Mouse (Mus musculus): ENCODE data around the gene Vps37b. TPM values are rescaled to one million over a fixed set of nuclear protein-coding genes. Genes with fewer than 3 reads are reported as not detected.

Gene Vps37b
- total RNA-seq, 1 experiment from 2014 or later: 85.1 TPM

DNA sequence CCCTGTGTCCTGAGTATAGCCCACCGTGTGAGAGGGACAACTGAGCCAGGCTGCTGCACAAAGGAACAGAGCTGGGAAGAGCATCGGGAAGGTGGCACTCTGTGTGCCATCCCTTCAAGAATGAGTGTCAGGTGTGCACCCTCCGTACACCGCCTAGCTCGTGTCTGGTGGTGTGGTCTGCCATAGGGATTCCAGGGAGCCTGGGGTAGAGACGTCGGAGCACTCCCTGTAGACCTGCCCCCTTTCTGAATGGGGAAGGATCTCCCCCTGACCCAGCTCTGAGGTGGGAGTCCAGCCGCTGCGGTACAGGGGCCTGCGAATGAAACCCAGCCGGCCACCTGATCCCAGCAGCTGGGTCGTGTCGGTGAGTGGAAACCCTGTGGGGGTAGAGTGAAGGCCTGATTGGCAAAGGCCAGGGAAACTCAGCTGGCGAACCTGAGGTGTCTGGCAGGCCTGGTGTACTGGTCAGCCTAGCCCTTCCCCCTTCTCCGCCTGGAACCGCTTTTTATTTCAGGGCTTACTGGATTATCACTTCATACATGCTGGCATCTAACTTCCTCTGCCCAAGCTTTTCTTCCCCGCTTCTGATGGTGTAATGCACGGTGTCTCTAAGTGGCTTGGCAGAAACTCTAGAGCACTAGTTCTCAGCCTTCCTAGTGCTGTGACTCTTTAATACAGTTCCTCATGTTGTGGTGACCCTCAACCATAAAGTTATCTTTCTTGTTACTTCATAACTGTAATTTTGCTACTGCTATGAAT, 52.7 kb downstream of the Vps37b start:
- peak; percentile 35 for DNase-seq

GRCm38 (mm10) chr5:123978131-123978530, 53.9 kb downstream of the Vps37b start:
- no peak for DNase-seq

GRCm38 (mm10) chr5:123977231-123977630, 54.8 kb downstream of the Vps37b start:
- DNase-seq: no peak

DNA sequence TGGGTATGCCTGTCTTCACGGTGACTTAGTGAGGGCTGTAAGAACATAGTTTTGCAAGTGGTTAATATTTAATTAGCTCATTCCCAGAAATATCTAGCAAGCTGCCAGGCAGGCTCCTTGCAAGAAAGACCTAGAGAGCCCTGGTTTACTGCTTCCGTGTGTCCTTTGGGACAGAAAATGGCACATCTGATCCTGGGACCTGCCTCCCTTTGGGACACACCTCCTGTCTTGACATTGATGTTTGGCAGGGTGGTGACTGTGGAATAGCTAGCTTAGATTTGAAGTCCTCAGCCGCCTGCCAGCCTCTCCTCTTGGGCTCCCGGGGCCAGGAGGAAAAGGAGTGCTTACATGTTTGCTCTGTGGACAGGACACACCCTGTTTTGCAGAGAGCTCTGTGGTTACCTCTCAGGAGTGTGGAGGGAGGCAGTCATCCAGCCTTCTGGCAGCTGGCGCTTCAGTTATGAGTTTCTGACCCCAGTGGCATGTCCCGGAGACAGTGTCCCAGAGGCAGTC, 56.3 kb downstream of the Vps37b start:
- DNase-seq: no peak

- DNase-seq: no peak
These were observed 57.4 kb downstream of the Vps37b start for GRCm38 (mm10) chr5:123974616-123975111.

DNA sequence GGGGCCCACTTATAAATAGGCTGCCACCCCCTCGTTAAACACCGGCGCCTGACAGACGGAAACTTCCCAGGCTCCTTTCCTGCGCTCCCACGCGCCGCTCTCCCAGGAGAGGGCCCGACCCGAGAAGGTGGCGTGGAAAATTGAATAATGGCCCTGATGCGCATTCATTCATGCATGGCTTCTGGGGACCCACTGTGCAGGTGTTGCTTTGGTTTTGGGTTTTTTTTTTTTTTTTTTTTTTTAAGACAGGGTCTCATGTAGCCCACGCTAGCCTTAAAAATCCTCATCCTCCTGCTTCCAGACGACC, 57.9 kb downstream of the Vps37b start:
- peak; percentile 34 for DNase-seq

- DNase-seq: peak; percentile 89
These were observed 58.5 kb downstream of the Vps37b start, which contains the start of gene Hip1r for GRCm38 (mm10) chr5:123973299-123974178. Gene Hip1r (plus strand): TSS chr5:123973628.

- no peak for DNase-seq
These were observed 59.6 kb downstream of the Vps37b start for GRCm38 (mm10) chr5:123972453-123972852.

DNA sequence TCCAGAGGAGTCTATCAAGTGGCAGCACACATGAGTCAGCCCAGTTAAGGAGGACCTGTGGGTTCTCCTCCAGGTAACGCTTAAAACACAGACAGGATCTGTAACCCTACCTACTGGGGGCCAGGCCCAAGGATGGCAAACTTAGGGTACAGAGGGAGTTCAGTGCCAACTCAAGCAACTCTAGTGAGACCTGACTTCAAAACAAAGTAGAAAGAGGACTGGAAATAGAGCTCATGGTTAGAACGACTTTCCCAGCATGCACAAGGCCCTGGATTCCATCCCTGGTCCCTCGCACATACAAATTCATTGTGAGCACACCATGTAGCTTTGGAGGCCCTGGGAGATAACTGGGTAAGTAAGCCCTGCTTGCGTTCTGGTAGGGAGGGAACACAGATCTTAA, 61.5 kb downstream of the Vps37b start:
- no peak for DNase-seq

DNA sequence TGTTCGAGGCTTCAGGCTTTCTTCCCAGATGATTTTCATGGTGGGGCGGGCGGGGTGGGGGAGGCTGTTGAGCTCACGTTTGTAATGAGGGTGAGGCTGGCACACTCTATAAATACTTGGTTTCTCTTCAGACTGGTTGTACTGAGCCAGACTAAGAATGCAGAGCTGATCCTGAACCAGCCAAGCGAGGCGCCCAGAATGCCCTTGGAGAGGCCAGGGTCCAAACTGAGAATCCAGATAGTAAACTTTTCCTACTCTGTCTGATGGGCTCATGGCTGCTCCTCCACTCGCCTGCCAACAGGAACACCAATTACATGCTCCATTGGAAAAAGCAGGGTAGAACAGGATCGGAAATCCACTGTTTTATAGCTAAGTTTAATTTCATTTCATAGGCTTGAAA, 62.9 kb downstream of the Vps37b start:
- no peak for DNase-seq

DNA sequence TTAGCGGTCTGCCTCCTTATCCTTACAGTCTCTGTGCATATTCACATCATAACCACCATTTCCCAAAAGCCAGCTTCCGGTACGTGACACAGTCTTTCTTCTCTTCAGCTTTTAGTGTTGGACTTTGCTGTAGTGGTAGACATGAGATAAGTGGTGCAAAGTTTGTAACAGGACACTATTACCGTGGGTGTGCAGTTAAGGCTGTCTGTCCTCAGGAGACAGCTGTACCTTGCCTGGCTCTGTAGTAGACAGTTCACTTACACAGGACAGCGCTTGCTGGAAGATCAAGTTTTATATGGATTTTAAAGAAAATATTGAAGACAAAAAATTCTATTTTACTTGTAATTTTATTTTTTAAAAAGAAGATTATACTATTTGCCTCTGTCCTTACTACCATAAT, 63.6 kb downstream of the Vps37b start:
- DNase-seq: no peak

DNA sequence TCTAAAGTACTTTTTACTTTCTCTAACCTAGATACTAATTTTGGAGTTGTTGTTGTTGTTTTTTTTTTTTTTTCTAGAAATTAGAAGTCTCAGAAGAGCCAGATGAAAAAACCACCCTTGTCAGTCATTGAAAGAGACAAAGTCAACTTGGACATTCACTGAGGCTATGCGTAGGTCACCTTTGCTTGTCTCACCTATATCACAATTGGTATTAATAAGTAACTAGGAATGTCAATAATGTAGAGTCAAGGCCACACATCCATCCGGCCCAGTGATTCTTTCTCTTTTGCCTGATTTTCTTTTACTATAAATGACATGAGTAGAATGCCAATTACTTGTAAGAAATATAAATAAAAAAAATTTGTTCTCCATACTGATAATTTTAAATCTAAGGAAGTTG, 65.3 kb downstream of the Vps37b start:
- DNase-seq: no peak

- no peak for DNase-seq
These were observed 67.9 kb downstream of the Vps37b start for GRCm38 (mm10) chr5:123964208-123964607.

GRCm38 (mm10) chr5:123961046-123961445, 71.0 kb downstream of the Vps37b start:
- no peak for DNase-seq

DNA sequence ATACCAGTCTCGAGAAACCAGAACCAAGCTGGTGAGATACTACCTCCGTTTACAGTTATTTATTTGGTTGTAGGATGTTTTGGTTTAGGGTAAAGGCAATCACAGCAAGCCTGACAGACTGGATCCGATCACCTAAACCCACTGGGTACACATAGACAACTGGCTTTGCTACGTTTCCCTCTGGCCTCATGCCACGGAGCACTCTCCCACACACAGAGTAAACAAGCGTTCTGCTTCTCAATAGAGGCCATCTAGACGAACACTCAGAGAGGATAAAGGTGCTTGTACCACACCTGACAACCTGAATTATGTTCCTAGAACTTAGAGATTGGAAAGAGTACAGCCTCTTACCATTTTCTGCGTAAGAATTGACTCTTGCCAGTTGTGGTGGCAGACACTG, 71.9 kb downstream of the Vps37b start:
- no peak for DNase-seq

DNA sequence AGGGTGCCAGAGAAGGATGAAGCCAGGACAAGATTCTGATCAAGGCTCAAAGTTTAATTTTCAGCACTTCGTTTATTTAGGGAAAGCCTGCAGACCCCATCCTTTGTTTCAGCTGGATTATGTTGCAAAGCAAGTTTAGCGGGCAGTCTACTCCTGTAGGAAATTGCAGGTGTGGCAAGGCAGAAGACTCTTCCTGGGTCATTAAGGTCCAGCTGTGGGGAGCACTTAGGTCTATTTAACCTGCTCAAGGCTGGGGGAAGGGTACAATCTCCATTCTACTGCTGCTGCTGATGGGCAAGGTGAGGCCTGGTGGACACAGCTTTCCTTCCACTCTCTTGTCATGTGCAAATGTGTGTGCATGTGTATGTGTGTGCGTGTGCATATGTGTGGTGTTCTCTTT, 73.1 kb downstream of the Vps37b start:
- DNase-seq: no peak

GRCm38 (mm10) chr5:123957213-123957612, 74.9 kb downstream of the Vps37b start:
- no peak for DNase-seq

Small RNA genes within 50 kb of the gene (microRNA-seq; reads per million reads assigned to microRNA genes)
- gene Mir7032: 0 to 0.38 reads per million in 2 experiments

Other genes starting within 250 kb of the Vps37b start
- gene Hcar2, start 166.8 kb downstream of the Vps37b start, total RNA-seq (2021): 0.45 and 0.78 TPM in 2 replicates
- 2.5 and 3.2 TPM in 2 replicates for gene Hcar1, start 152.2 kb downstream of the Vps37b start, total RNA-seq (2021)
- 78.3 and 86.9 TPM in 2 replicates for gene Denr, start 125.1 kb downstream of the Vps37b start, total RNA-seq (2021)
- gene Gm43518, start 104.9 kb downstream of the Vps37b start, total RNA-seq (2021): 1.7 TPM in 1 of 2 replicates, not detected in the other
- 4.7 and 5.0 TPM in 2 replicates for gene Ccdc62, start 101.6 kb downstream of the Vps37b start, total RNA-seq (2021)
- 18.0 and 26.6 TPM in 2 replicates for gene Hip1r, start 58.6 kb downstream of the Vps37b start, total RNA-seq (2021)
- 10.5 and 10.6 TPM in 2 replicates for gene Abcb9, start 63.5 kb upstream of the Vps37b start, total RNA-seq (2021)
- 35.8 and 37.1 TPM in 2 replicates for gene Ogfod2, start 80.0 kb upstream of the Vps37b start, total RNA-seq (2021)
- gene Arl6ip4, start 83.8 kb upstream of the Vps37b start, total RNA-seq (2021): 48.5 and 64.0 TPM in 2 replicates
- gene Pitpnm2, start 217.5 kb upstream of the Vps37b start, total RNA-seq (2021): 48.8 and 51.8 TPM in 2 replicates